Mouse (Mus musculus) liver, postnatal 0 days (tissue): ENCODE results near the gene P4ha1.

Experiments used
- CTCF ChIP-seq: sonication (generic); IDR thresholded peaks from 2 replicates; pipeline ENCODE4 v1.5.1; 2016; ENCODE audit warnings: antibody characterized with exemption, low read depth
- EP300 ChIP-seq: IDR thresholded peaks from 2 replicates; pipeline ENCODE4 v1.6.1; 2016; ENCODE audit warnings: antibody characterized with exemption, low read depth, mild to moderate bottlenecking

DNA sequence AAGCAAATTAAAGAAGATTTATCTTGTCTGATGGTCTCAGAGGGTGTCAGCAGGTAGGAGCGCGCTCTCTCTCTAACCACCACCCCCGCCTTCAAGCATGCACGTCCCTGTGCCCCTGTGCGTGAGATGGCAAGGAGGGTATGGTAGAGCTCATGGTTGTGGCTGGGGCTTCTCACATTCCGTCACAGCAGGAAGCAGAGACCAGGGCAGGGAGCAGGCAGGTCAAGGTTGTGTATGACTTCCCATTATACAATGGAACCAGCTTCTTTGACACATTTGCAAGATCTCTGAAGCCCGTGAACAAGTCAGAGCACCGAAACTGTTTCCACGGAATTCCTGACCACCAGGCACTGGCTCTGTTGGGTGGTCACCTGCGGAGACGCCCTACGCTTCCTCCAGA is 87.2 kb downstream of the P4ha1 start:
- TF ChIP-seq CTCF (no peak), EP300 (no peak)
